Mouse (Mus musculus) erythroid progenitor cell, adult 5-6 weeks (primary cell): ENCODE measurements around the gene Colgalt1. TPM values are rescaled to one million over a fixed set of nuclear protein-coding genes. Genes with fewer than 3 reads are reported as not detected.

Experiments
- ATAC-seq: replicated peaks from 2 replicates; pipeline ENCODE4 v1.8.0; 2016; ENCODE audit warnings: moderate number of reproducible peaks, mild to moderate bottlenecking, moderate TSS enrichment, inconsistent platforms; ENCODE audit not compliant: poor library complexity, low FRiP score, severe bottlenecking
- total RNA-seq, 2 experiments: library from RNA; stranded (forward) in 1 of 2; stranded (reverse) in 1 of 2; fragments of 150-400 nt in 1 of 2; fragments of 186-747, 209-891 nt in 1 of 2; gene quantifications; 2 replicates each; pipeline versions ENCODE4 v1.2.3 to v1.2.4; 2015 to 2017; ENCODE audit warnings: low replicate concordance in 2 of 2

Colgalt1 gene
- total RNA-seq, 2 experiments from 2014 or later: 5.9 to 11.0 TPM

- peak; percentile 80 for ATAC-seq
These were observed 49.7 kb downstream of the Colgalt1 start for GRCm38 (mm10) chr8:71660325-71661120.

GRCm38 (mm10) chr8:71665331-71666130 lies 54.7 kb downstream of the Colgalt1 start:
- ATAC-seq: no peak

DNA sequence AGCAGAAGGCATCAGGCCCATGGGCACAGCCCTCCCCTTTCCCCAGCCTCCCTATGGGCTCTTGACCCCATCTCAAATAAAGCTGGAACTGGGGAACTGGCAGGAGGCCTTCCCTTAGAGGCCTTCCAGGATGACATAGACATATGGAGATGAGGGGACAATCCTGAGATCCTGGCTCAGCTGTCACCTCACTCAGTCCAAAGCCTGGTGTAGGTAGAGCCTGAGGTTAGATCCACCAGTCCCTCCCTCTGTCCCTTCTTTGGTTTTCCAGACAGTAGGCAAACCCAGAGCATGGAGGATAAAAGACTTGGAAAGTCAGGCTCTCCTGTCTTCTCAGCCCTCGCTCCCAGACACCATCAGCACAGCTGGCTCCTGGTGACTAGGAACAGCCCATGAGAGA lies 56.1 kb downstream of the Colgalt1 start:
- no peak for ATAC-seq

- no peak for ATAC-seq
These were observed 56.5 kb downstream of the Colgalt1 start for GRCm38 (mm10) chr8:71667256-71667655.

- ATAC-seq: no peak
These were observed 57.6 kb downstream of the Colgalt1 start for GRCm38 (mm10) chr8:71668220-71668975.

GRCm38 (mm10) chr8:71670198-71670597 lies 59.4 kb downstream of the Colgalt1 start:
- ATAC-seq: no peak

GRCm38 (mm10) chr8:71670621-71671548 lies 60.1 kb downstream of the Colgalt1 start:
- ATAC-seq: no peak

DNA sequence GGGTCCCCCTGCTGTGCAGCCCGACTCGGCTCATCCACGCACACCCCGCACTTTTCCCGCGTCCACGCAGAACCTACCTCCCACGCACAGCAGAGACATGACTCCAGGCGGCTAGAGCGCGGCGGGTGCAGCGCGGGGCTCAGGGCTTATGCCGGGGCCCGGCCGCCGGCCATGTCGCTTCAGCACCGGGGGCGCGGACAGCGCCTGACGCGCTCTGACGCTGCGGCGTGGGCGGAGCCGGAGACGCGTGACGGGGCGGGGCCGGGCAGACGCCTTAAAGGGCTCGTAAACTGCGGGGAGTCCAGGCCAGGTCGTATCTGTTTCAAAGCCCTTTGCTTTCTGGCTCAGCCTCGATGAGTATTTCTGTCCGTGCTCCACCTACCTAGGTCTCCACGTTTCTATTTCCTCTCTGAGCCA lies 60.8 kb downstream of the Colgalt1 start, which contains the start of gene Unc13a:
TSS of gene Unc13a (minus strand) at position 209 of the 417 bp plus-strand sequence.
- ATAC-seq: peak; percentile 83

- no peak for ATAC-seq
These were observed 61.5 kb downstream of the Colgalt1 start for GRCm38 (mm10) chr8:71672168-71672735.

- ATAC-seq: no peak
These were observed 63.3 kb downstream of the Colgalt1 start for GRCm38 (mm10) chr8:71674071-71674470.

Other genes with a start within 250 kb of the Colgalt1 start
- 46.1 and 99.8 TPM in 2 replicates for gene Use1, start 244.2 kb upstream of the Colgalt1 start, total RNA-seq (2015; ENCODE audit: low replicate concordance)
- gene Use1, start 244.2 kb upstream of the Colgalt1 start, total RNA-seq (2017; ENCODE audit: low replicate concordance): 48.1 and 59.2 TPM in 2 replicates
- 1.7 and 13.7 TPM in 2 replicates for gene Ocel1, start 239.7 kb upstream of the Colgalt1 start, total RNA-seq (2015; ENCODE audit: low replicate concordance)
- 10.4 and 10.7 TPM in 2 replicates for gene Ocel1, start 239.7 kb upstream of the Colgalt1 start, total RNA-seq (2017; ENCODE audit: low replicate concordance)
- not detected in 2 replicates for gene Nr2f6, start 229.0 kb upstream of the Colgalt1 start, total RNA-seq (2015; ENCODE audit: low replicate concordance)
- gene Nr2f6, start 229.0 kb upstream of the Colgalt1 start, total RNA-seq (2017; ENCODE audit: low replicate concordance): 1.4 and 6.7 TPM in 2 replicates
- gene Ushbp1, start 215.2 kb upstream of the Colgalt1 start, total RNA-seq (2015; ENCODE audit: low replicate concordance): not detected in 2 replicates
- 0.64 TPM in 1 of 2 replicates, not detected in the other for gene Ushbp1, start 215.2 kb upstream of the Colgalt1 start, total RNA-seq (2017; ENCODE audit: low replicate concordance)
- 35.0 and 51.6 TPM in 2 replicates for gene Babam1, start 214.1 kb upstream of the Colgalt1 start, total RNA-seq (2015; ENCODE audit: low replicate concordance)
- 22.3 and 44.8 TPM in 2 replicates for gene Babam1, start 214.1 kb upstream of the Colgalt1 start, total RNA-seq (2017; ENCODE audit: low replicate concordance)
- gene Ankle1, start 205.0 kb upstream of the Colgalt1 start, total RNA-seq (2015; ENCODE audit: low replicate concordance): 208 and 222 TPM in 2 replicates
- gene Ankle1, start 205.0 kb upstream of the Colgalt1 start, total RNA-seq (2017; ENCODE audit: low replicate concordance): 343 and 473 TPM in 2 replicates
- gene Abhd8, start 147.3 kb upstream of the Colgalt1 start, total RNA-seq (2015; ENCODE audit: low replicate concordance): 1.3 and 1.4 TPM in 2 replicates
- 3.0 and 4.5 TPM in 2 replicates for gene Abhd8, start 147.3 kb upstream of the Colgalt1 start, total RNA-seq (2017; ENCODE audit: low replicate concordance)
- gene Mrpl34, start 146.0 kb upstream of the Colgalt1 start, total RNA-seq (2015; ENCODE audit: low replicate concordance): 23.1 and 38.2 TPM in 2 replicates
- 14.1 and 17.5 TPM in 2 replicates for gene Mrpl34, start 146.0 kb upstream of the Colgalt1 start, total RNA-seq (2017; ENCODE audit: low replicate concordance)
- gene Dda1, start 141.8 kb upstream of the Colgalt1 start, total RNA-seq (2015; ENCODE audit: low replicate concordance): 23.9 and 35.7 TPM in 2 replicates
- 17.8 and 18.1 TPM in 2 replicates for gene Dda1, start 141.8 kb upstream of the Colgalt1 start, total RNA-seq (2017; ENCODE audit: low replicate concordance)
- not detected in 2 replicates for gene Ano8, start 125.0 kb upstream of the Colgalt1 start, total RNA-seq (2015; ENCODE audit: low replicate concordance)
- 0.13 TPM in 1 of 2 replicates, not detected in the other for gene Ano8, start 125.0 kb upstream of the Colgalt1 start, total RNA-seq (2017; ENCODE audit: low replicate concordance)
- gene Gtpbp3, start 122.9 kb upstream of the Colgalt1 start, total RNA-seq (2015; ENCODE audit: low replicate concordance): 2.1 and 4.0 TPM in 2 replicates
- 0.83 and 4.0 TPM in 2 replicates for gene Gtpbp3, start 122.9 kb upstream of the Colgalt1 start, total RNA-seq (2017; ENCODE audit: low replicate concordance)
- not detected in 2 replicates for gene Plvap, start 99.2 kb upstream of the Colgalt1 start, total RNA-seq (2015; ENCODE audit: low replicate concordance)
- gene Plvap, start 99.2 kb upstream of the Colgalt1 start, total RNA-seq (2017; ENCODE audit: low replicate concordance): not detected in 2 replicates
- not detected in 2 replicates for gene Ccdc194, start 85.3 kb upstream of the Colgalt1 start, total RNA-seq (2015; ENCODE audit: low replicate concordance)
- gene Ccdc194, start 85.3 kb upstream of the Colgalt1 start, total RNA-seq (2017; ENCODE audit: low replicate concordance): not detected in 2 replicates
- 7.6 TPM in 1 of 2 replicates, not detected in the other for gene Bst2, start 73.5 kb upstream of the Colgalt1 start, total RNA-seq (2015; ENCODE audit: low replicate concordance)
- 15.1 and 28.2 TPM in 2 replicates for gene Bst2, start 73.5 kb upstream of the Colgalt1 start, total RNA-seq (2017; ENCODE audit: low replicate concordance)
- gene Mvb12a, start 68.1 kb upstream of the Colgalt1 start, total RNA-seq (2015; ENCODE audit: low replicate concordance): 7.6 and 9.6 TPM in 2 replicates
- 2.1 and 4.5 TPM in 2 replicates for gene Mvb12a, start 68.1 kb upstream of the Colgalt1 start, total RNA-seq (2017; ENCODE audit: low replicate concordance)
- gene Tmem221, start 52.1 kb upstream of the Colgalt1 start, total RNA-seq (2015; ENCODE audit: low replicate concordance): not detected in 2 replicates
- not detected in 2 replicates for gene Tmem221, start 52.1 kb upstream of the Colgalt1 start, total RNA-seq (2017; ENCODE audit: low replicate concordance)
- not detected in 2 replicates for gene Nxnl1, start 44.4 kb upstream of the Colgalt1 start, total RNA-seq (2015; ENCODE audit: low replicate concordance)
- not detected in 2 replicates for gene Nxnl1, start 44.4 kb upstream of the Colgalt1 start, total RNA-seq (2017; ENCODE audit: low replicate concordance)
- 1.1 and 1.7 TPM in 2 replicates for gene Slc27a1, start 42.1 kb upstream of the Colgalt1 start, total RNA-seq (2015; ENCODE audit: low replicate concordance)
- not detected in 2 replicates for gene Slc27a1, start 42.1 kb upstream of the Colgalt1 start, total RNA-seq (2017; ENCODE audit: low replicate concordance)
- 31.4 and 36.9 TPM in 2 replicates for gene Pgls, start 18.8 kb upstream of the Colgalt1 start, total RNA-seq (2015; ENCODE audit: low replicate concordance)
- 14.8 and 31.8 TPM in 2 replicates for gene Pgls, start 18.8 kb upstream of the Colgalt1 start, total RNA-seq (2017; ENCODE audit: low replicate concordance)
- 54.1 and 135 TPM in 2 replicates for gene Fam129c, start 13.3 kb upstream of the Colgalt1 start, total RNA-seq (2015; ENCODE audit: low replicate concordance)
- gene Fam129c, start 13.3 kb upstream of the Colgalt1 start, total RNA-seq (2017; ENCODE audit: low replicate concordance): 7.4 and 32.9 TPM in 2 replicates
- gene Unc13a, start 60.8 kb downstream of the Colgalt1 start, total RNA-seq (2015; ENCODE audit: low replicate concordance): not detected in 2 replicates
- gene Unc13a, start 60.8 kb downstream of the Colgalt1 start, total RNA-seq (2017; ENCODE audit: low replicate concordance): not detected in 2 replicates
- gene Jak3, start 65.3 kb downstream of the Colgalt1 start, total RNA-seq (2015; ENCODE audit: low replicate concordance): 2.1 and 5.4 TPM in 2 replicates
- 0.68 and 0.90 TPM in 2 replicates for gene Jak3, start 65.3 kb downstream of the Colgalt1 start, total RNA-seq (2017; ENCODE audit: low replicate concordance)
- 3.6 TPM in 1 of 2 replicates, not detected in the other for gene Insl3, start 78.2 kb downstream of the Colgalt1 start, total RNA-seq (2015; ENCODE audit: low replicate concordance)
- not detected in 2 replicates for gene Insl3, start 78.2 kb downstream of the Colgalt1 start, total RNA-seq (2017; ENCODE audit: low replicate concordance)
- 12.2 and 12.3 TPM in 2 replicates for gene B3gnt3, start 90.8 kb downstream of the Colgalt1 start, total RNA-seq (2015; ENCODE audit: low replicate concordance)
- gene B3gnt3, start 90.8 kb downstream of the Colgalt1 start, total RNA-seq (2017; ENCODE audit: low replicate concordance): 10.9 and 14.4 TPM in 2 replicates
- gene Fcho1, start 114.7 kb downstream of the Colgalt1 start, total RNA-seq (2015; ENCODE audit: low replicate concordance): 152 and 165 TPM in 2 replicates
- gene Fcho1, start 114.7 kb downstream of the Colgalt1 start, total RNA-seq (2017; ENCODE audit: low replicate concordance): 245 and 276 TPM in 2 replicates